Mouse (Mus musculus): ENCODE measurements around the gene Fbxo5.

- TF ChIP-seq ZC3H11A (IDR thresholded peaks at IDR 0.05; ENCODE audit: borderline replicate concordance, low read depth, low read length) (no peak), ZNF384 (IDR thresholded peaks at IDR 0.05; ENCODE audit: low read depth, low read length) (no peak), HCFC1 (IDR thresholded peaks at IDR 0.05; ENCODE audit: borderline replicate concordance, insufficient read depth, low read length) (no peak; the same call in 1 of the 2 replicates), CHD2 (IDR thresholded peaks at IDR 0.05; ENCODE audit: low read depth, low read length) (peak; percentile 65), MAFK (IDR thresholded peaks at IDR 0.05; ENCODE audit: insufficient read depth, low read depth, low read length) (0 out of 2 replicates have a peak, but pooled peaks have one; percentile 8)
Measured at GRCm38 (mm10) chr10:5805243-5805730, at the start of gene Fbxo5.
